ENCODE assay signal across 25 mouse cellular contexts in genomic region chr1:192088011-192088410, GRCm38 (mm10). TPM values are rescaled to one million over a fixed set of nuclear protein-coding genes. Genes with fewer than 3 reads are reported as not detected.
DNase-seq lines count a peak whose midpoint lies in the region; ATAC-seq and TF ChIP-seq lines count a peak whose summit lies in the region.
"Had no signal": no experiment of that assay in that cellular context is flagged by ENCODE, and none has a peak within 500 bp of the region (broad histone marks: within the 10 kb centered on the region; RNA-seq: fewer than 3 reads in every experiment).

No protein-coding gene starts in this region.

- peaks cover 13% of the 10 kb centered on the region for H3K4me1 ChIP-seq in lung, embryonic 14.5 days (ENCODE audit: insufficient read depth)

- no peaks in the 10 kb centered on the region for H3K9me3 ChIP-seq in lung, embryonic 14.5 days (ENCODE audit: low read depth, low read length)
- H3K9me3 ChIP-seq: embryonic facial prominence, embryonic 13.5 days; forebrain, embryonic 10.5 days; forebrain, embryonic 15.5 days; G1E; kidney, embryonic 15.5 days; liver, embryonic 13.5 days had no signal

- H3K27me3 ChIP-seq in lung, embryonic 14.5 days (ENCODE audit: insufficient read depth, low read length), result peaks cover 7% of the 10 kb centered on the region; the same call in 1 of the 2 replicates
- H3K27me3 ChIP-seq: embryonic facial prominence, embryonic 13.5 days; kidney, embryonic 15.5 days; liver, embryonic 13.5 days had no signal

- H3K4me3 ChIP-seq in lung, embryonic 14.5 days (ENCODE audit: low read depth, low read length), result no peak overlapping the region
- H3K4me3 ChIP-seq: embryonic facial prominence, embryonic 13.5 days; forebrain, embryonic 10.5 days; forebrain, embryonic 15.5 days; kidney, embryonic 15.5 days; liver, embryonic 13.5 days had no signal

- no peak overlapping the region for H3K9ac ChIP-seq in lung, embryonic 14.5 days
- H3K9ac ChIP-seq: embryonic facial prominence, embryonic 13.5 days; forebrain, embryonic 15.5 days; kidney, embryonic 15.5 days; liver, embryonic 13.5 days had no signal

- H3K4me2 ChIP-seq in lung, embryonic 14.5 days, result no peak overlapping the region
- H3K4me2 ChIP-seq: embryonic facial prominence, embryonic 13.5 days; forebrain, embryonic 15.5 days; kidney, embryonic 15.5 days; liver, embryonic 13.5 days had no signal

- TF ChIP-seq CTCF in lung, embryonic 14.5 days (IDR thresholded peaks at IDR 0.05; ENCODE audit: low read depth), result no peak

- 63% methylated on average over 4 of the region's 4 CpGs for WGBS in lung, embryonic 14.5 days

- ATAC-seq in lung, embryonic 14.5 days (ENCODE audit: insufficient read depth), result no peak
- ATAC-seq: forebrain, embryonic 15.5 days; hindbrain, embryonic 16.5 days had no signal

- no peak overlapping the region for H3K27ac ChIP-seq in lung, embryonic 14.5 days (ENCODE audit: low read depth)
- H3K27ac ChIP-seq: embryonic facial prominence, embryonic 13.5 days; forebrain, embryonic 10.5 days; forebrain, embryonic 15.5 days; kidney, embryonic 15.5 days; liver, embryonic 13.5 days had no signal

- DNase-seq in adrenal gland, adult 2 months, result peak; percentile 34
- no peak for DNase-seq in adrenal gland, postnatal 25 days
- peak; percentile 37 for DNase-seq in gastrocnemius, postnatal 25 days
- no peak for DNase-seq in gastrocnemius, postnatal 4 days (ENCODE audit: low spot score in 2 of 2)
- peak; percentile 24 for DNase-seq in lung, embryonic 14.5 days
- no peak for DNase-seq in lung, postnatal 4 days
- peak; percentile 45 for DNase-seq in skeletal muscle tissue, adult 2 months (ENCODE audit: low read depth, low spot score)
- DNase-seq in thymus, adult 18-20 months, result no peak
- DNase-seq: cerebellum, adult 11-12 months; cerebellum, adult 9-11 months; kidney, adult 18-20 months; kidney, postnatal 25 days; left cerebral cortex, postnatal 4 days; liver, embryonic 13.5 days; lung, adult 2 months; lung, postnatal 36 days; midbrain, embryonic 14.5 days; thymus, adult 2 months; thymus, postnatal 36 days had no signal

- H3K36me3 ChIP-seq in lung, embryonic 14.5 days (ENCODE audit: insufficient read depth), result peaks cover 3% of the 10 kb centered on the region; the same call in 1 of the 2 replicates
- H3K36me3 ChIP-seq: embryonic facial prominence, embryonic 13.5 days; forebrain, embryonic 10.5 days; forebrain, embryonic 15.5 days; liver, embryonic 13.5 days had no signal

RNA-seq across cellular contexts. Expression of gene Traf5, which starts 4.3 kb away (rescaled TPM):
- 10 to 100 TPM in 1 of 2 experiments, 1 to 10 TPM in 1; 2.9 to 10.3 TPM for total RNA-seq in adrenal gland, adult 2 months (2021)
- polyA plus RNA-seq in adrenal gland, adult 2 months (2012; rRNA removed), result 1.7 and 2.0 TPM in 2 replicates
- 6.1 and 6.6 TPM in 2 replicates for total RNA-seq in adrenal gland, postnatal 25 days (2021)
- 1 to 10 TPM; 2.3 to 3.1 TPM for total RNA-seq in gastrocnemius, postnatal 25 days (2021)
- total RNA-seq in gastrocnemius, postnatal 4 days (2021), result 10 to 100 TPM; 26.2 to 28.6 TPM
- polyA plus RNA-seq in lung, embryonic 14.5 days (2014; fragmentation: Nextera tagmentation; extraction: Ambion mirVana), result 20.1 and 22.8 TPM in 2 replicates

RNA-seq across cellular contexts. Expression of gene Rcor3, which starts 49.9 kb away (rescaled TPM):
- 10 to 100 TPM; 20.7 to 23.8 TPM for total RNA-seq in adrenal gland, adult 2 months (2021)
- polyA plus RNA-seq in adrenal gland, adult 2 months (2012; rRNA removed), result 36.9 and 41.5 TPM in 2 replicates
- total RNA-seq in adrenal gland, postnatal 25 days (2021), result 40.6 and 46.7 TPM in 2 replicates
- total RNA-seq in gastrocnemius, postnatal 25 days (2021), result 10 to 100 TPM; 22.8 to 23.1 TPM
- 10 to 100 TPM; 38.8 to 40.7 TPM for total RNA-seq in gastrocnemius, postnatal 4 days (2021)
- 29.5 and 31.0 TPM in 2 replicates for polyA plus RNA-seq in lung, embryonic 14.5 days (2014; fragmentation: Nextera tagmentation; extraction: Ambion mirVana)

Comparison
In these comparisons a context has a peak if more than half of its experiments do, and no peak if none do; other contexts are left out.
1. DNase-seq: peak in adrenal gland, adult 2 months (single experiment), gastrocnemius, postnatal 25 days (single experiment), lung, embryonic 14.5 days (single experiment) and skeletal muscle tissue, adult 2 months (single experiment); none in adrenal gland, postnatal 25 days (single experiment), gastrocnemius, postnatal 4 days (0 of 2), lung, postnatal 4 days (0 of 2) and thymus, adult 18-20 months (0 of 2).